Mouse (Mus musculus): ENCODE measurements around the gene Gm26602.
A peak's percentile ranks its signal among the peaks of the same experiment; 100 is the strongest.

The Gm26602 gene

GRCm38 (mm10) chr10:79910556-79910955 is at the start of gene Gm26602:
Gene Gm26602 (plus strand): TSS chr10:79910856.
- no peak for DNase-seq (ENCODE audit: low read depth, low spot score)

- DNase-seq (ENCODE audit: low read depth, low spot score), result no peak
Observed at GRCm38 (mm10) chr10:79861230-79862048, 49.2 kb upstream of the Gm26602 start.

- no peak for DNase-seq (ENCODE audit: low read depth, low spot score)
Observed at GRCm38 (mm10) chr10:79862049-79862788, 48.4 kb upstream of the Gm26602 start.

GRCm38 (mm10) chr10:79862925-79863324 is 47.7 kb upstream of the Gm26602 start:
- no peak for DNase-seq (ENCODE audit: low read depth, low spot score)

- DNase-seq (ENCODE audit: low read depth, low spot score), result no peak
Observed at GRCm38 (mm10) chr10:79864351-79865188, 46.1 kb upstream of the Gm26602 start.

GRCm38 (mm10) chr10:79865189-79865601 is 45.5 kb upstream of the Gm26602 start:
- no peak for DNase-seq (ENCODE audit: low read depth, low spot score)

GRCm38 (mm10) chr10:79865801-79866295 is 44.8 kb upstream of the Gm26602 start:
- no peak for DNase-seq (ENCODE audit: low read depth, low spot score)

- DNase-seq (ENCODE audit: low read depth, low spot score), result no peak
Observed at GRCm38 (mm10) chr10:79866601-79867000, 44.1 kb upstream of the Gm26602 start.

- no peak for DNase-seq (ENCODE audit: low read depth, low spot score)
Observed at GRCm38 (mm10) chr10:79871845-79872244, 38.8 kb upstream of the Gm26602 start.

GRCm38 (mm10) chr10:79872862-79873261 is 37.8 kb upstream of the Gm26602 start:
- no peak for DNase-seq (ENCODE audit: low read depth, low spot score)

GRCm38 (mm10) chr10:79873313-79873712 is 37.3 kb upstream of the Gm26602 start:
- DNase-seq (ENCODE audit: low read depth, low spot score), result no peak

- DNase-seq (ENCODE audit: low read depth, low spot score), result no peak
Observed at GRCm38 (mm10) chr10:79873715-79874289, 36.9 kb upstream of the Gm26602 start.

GRCm38 (mm10) chr10:79874290-79874862 is 36.3 kb upstream of the Gm26602 start, which contains the start of the genes Prtn3 and Plppr3:
Gene Prtn3 (plus strand): TSS chr10:79874476.
Gene Plppr3 (minus strand): TSS chr10:79874634.
- DNase-seq (ENCODE audit: low read depth, low spot score), result peak; percentile 63

GRCm38 (mm10) chr10:79877174-79877573 is 33.5 kb upstream of the Gm26602 start:
- no peak for DNase-seq (ENCODE audit: low read depth, low spot score)

GRCm38 (mm10) chr10:79877757-79878156 is 32.9 kb upstream of the Gm26602 start:
- no peak for DNase-seq (ENCODE audit: low read depth, low spot score)

GRCm38 (mm10) chr10:79879527-79879926 is 31.1 kb upstream of the Gm26602 start:
- no peak for DNase-seq (ENCODE audit: low read depth, low spot score)

- DNase-seq (ENCODE audit: low read depth, low spot score), result no peak
Observed at GRCm38 (mm10) chr10:79880721-79881120, 29.9 kb upstream of the Gm26602 start.

GRCm38 (mm10) chr10:79881981-79882380 is 28.7 kb upstream of the Gm26602 start:
- no peak for DNase-seq (ENCODE audit: low read depth, low spot score)

- DNase-seq (ENCODE audit: low read depth, low spot score), result peak; percentile 64
Observed at GRCm38 (mm10) chr10:79883297-79884084, 27.2 kb upstream of the Gm26602 start.

- no peak for DNase-seq (ENCODE audit: low read depth, low spot score)
Observed at GRCm38 (mm10) chr10:79884446-79884845, 26.2 kb upstream of the Gm26602 start.
